Mouse (Mus musculus): Measurements from ENCODE around the gene Gm3264.
"Not testable (repeated sequence)": the region's sequence is repeated elsewhere in the genome, so short reads cannot be mapped to it uniquely, and the experiment has no call there.

GRCm38 (mm10) chr14:4806421-4806820 is 49.0 kb upstream of the Gm3264 start:
- TF ChIP-seq POLR2A (IDR thresholded peaks at IDR 0.05; ENCODE audit: low read depth, low read length); CTCF (IDR thresholded peaks at IDR 0.05; ENCODE audit: extremely low read depth, insufficient read depth, insufficient read length, insufficient replicate concordance): not testable (repeated sequence)

All from spleen, adult 2 months (tissue).